Mouse (Mus musculus): ENCODE measurements at regions not wholly inside any gene's neighbourhood (a gene's known extent, or its start where the extent isn't known, plus 50 kb on each side); places are given as distances from the start of the nearest gene placed in this dataset.

DNA sequence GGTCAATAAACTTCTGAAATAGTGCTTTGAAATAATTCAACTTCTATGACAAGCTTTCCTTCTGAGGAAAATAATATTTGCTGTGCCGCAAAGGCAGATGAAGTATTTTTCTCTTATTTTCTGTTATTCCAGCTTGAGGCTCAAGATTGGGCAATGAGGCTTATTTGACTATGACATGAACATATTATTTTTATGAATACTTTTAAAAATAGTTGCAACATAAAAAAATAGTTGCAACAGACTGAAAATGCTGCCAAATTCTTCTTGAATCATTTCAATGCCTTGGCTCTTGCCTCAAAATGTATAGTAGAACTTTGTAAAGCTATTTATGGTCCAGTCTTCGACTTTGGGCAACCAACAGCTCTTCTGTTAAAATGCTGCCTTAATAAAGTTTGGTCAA, 156.7 kb upstream of the Avpr1a start:
- TF ChIP-seq POLR2A (IDR thresholded peaks at IDR 0.05; ENCODE audit: insufficient read depth, low read depth, low read length) (no peak), CTCF (IDR thresholded peaks at IDR 0.05) (no peak), EP300 (IDR thresholded peaks at IDR 0.05; ENCODE audit: insufficient read depth, low read depth, low read length) (no peak)

Data from heart, adult 2 months (tissue).